Mouse (Mus musculus): ENCODE results near the gene Chrna5. TPM values are rescaled to one million over a fixed set of nuclear protein-coding genes. Genes with fewer than 3 reads are reported as not detected.

Chrna5 gene
- polyA plus RNA-seq, 1 experiment from 2014 or later = 1.4 TPM

Other genes with a start within 250 kb of the Chrna5 start
- gene Wdr61, start 246.4 kb upstream of the Chrna5 start, polyA plus RNA-seq (2016; fragmentation: Nextera tagmentation; extraction: Ambion mirVana) = 151 and 155 TPM in 2 replicates
- 542 and 609 TPM in 2 replicates for gene Crabp1, start 216.1 kb upstream of the Chrna5 start, polyA plus RNA-seq (2016; fragmentation: Nextera tagmentation; extraction: Ambion mirVana)
- gene Ireb2, start 117.1 kb upstream of the Chrna5 start, polyA plus RNA-seq (2016; fragmentation: Nextera tagmentation; extraction: Ambion mirVana) = 50.0 and 50.7 TPM in 2 replicates
- 7.5 and 8.0 TPM in 2 replicates for gene Hykk, start 63.6 kb upstream of the Chrna5 start, polyA plus RNA-seq (2016; fragmentation: Nextera tagmentation; extraction: Ambion mirVana)
- gene Psma4, start 30.1 kb upstream of the Chrna5 start, polyA plus RNA-seq (2016; fragmentation: Nextera tagmentation; extraction: Ambion mirVana) = 301 and 314 TPM in 2 replicates
- 1.0 and 1.6 TPM in 2 replicates for gene AY074887, start 29.9 kb upstream of the Chrna5 start, polyA plus RNA-seq (2016; fragmentation: Nextera tagmentation; extraction: Ambion mirVana)
- gene Chrna3, start 45.7 kb downstream of the Chrna5 start, polyA plus RNA-seq (2016; fragmentation: Nextera tagmentation; extraction: Ambion mirVana) = 2.8 and 2.9 TPM in 2 replicates
- gene Chrnb4, start 67.9 kb downstream of the Chrna5 start, polyA plus RNA-seq (2016; fragmentation: Nextera tagmentation; extraction: Ambion mirVana) = 0.76 and 0.92 TPM in 2 replicates
- 45.0 and 46.1 TPM in 2 replicates for gene Ube2q2, start 168.0 kb downstream of the Chrna5 start, polyA plus RNA-seq (2016; fragmentation: Nextera tagmentation; extraction: Ambion mirVana)
- 74.4 and 76.9 TPM in 2 replicates for gene Fbxo22, start 228.0 kb downstream of the Chrna5 start, polyA plus RNA-seq (2016; fragmentation: Nextera tagmentation; extraction: Ambion mirVana)